In genomic region chr10:30763179-30763770, GRCm38 (mm10) we compare ENCODE assay signal across 9 mouse cellular contexts. TPM values are rescaled to one million over a fixed set of nuclear protein-coding genes. Genes with fewer than 3 reads are reported as not detected.
DNase-seq lines count a peak whose midpoint lies in the region; ATAC-seq and TF ChIP-seq lines count a peak whose summit lies in the region.
"Had no signal": no experiment of that assay in that cellular context is flagged by ENCODE, and none has a peak within 500 bp of the region (broad histone marks: within the 10 kb centered on the region; RNA-seq: fewer than 3 reads in every experiment).

No protein-coding gene starts in this region.

- 0 out of 2 replicates have a peak, but pooled peaks have one; percentile 10 for ATAC-seq in embryonic facial prominence, embryonic 12.5 days (ENCODE audit: insufficient number of reproducible peaks, insufficient read depth, low FRiP score, low TSS enrichment)
- peak; percentile 98 for ATAC-seq in common myeloid progenitor, adult 5-6 weeks (replicated peaks; ENCODE audit: low read depth, poor library complexity, severe bottlenecking)
- ATAC-seq in megakaryocyte progenitor cell, adult 5-6 weeks (replicated peaks; ENCODE audit: poor library complexity), result peak; percentile 100
- ATAC-seq in granulocyte monocyte progenitor cell, adult 5-6 weeks (replicated peaks; ENCODE audit: poor library complexity, severe bottlenecking), result no peak

- no peak overlapping the region for H3K9ac ChIP-seq in embryonic facial prominence, embryonic 12.5 days

- H3K27ac ChIP-seq in embryonic facial prominence, embryonic 12.5 days, result no peak overlapping the region
- no peak overlapping the region for H3K27ac ChIP-seq in embryonic facial prominence, embryonic 10.5 days (replicated peaks)
- peak overlapping the region; percentile 80 for H3K27ac ChIP-seq in kidney, adult 2 months (ENCODE audit: insufficient read depth, low read depth, low read length)

- no peaks in the 10 kb centered on the region for H3K4me1 ChIP-seq in embryonic facial prominence, embryonic 12.5 days
- no peaks in the 10 kb centered on the region for H3K4me1 ChIP-seq in embryonic facial prominence, embryonic 10.5 days
- peaks cover 27% of the 10 kb centered on the region for H3K4me1 ChIP-seq in kidney, adult 2 months (ENCODE audit: control insufficient read depth, insufficient read depth, low read length)

- H3K27me3 ChIP-seq in embryonic facial prominence, embryonic 12.5 days, result no peaks in the 10 kb centered on the region
- no peaks in the 10 kb centered on the region for H3K27me3 ChIP-seq in embryonic facial prominence, embryonic 10.5 days (replicated peaks; ENCODE audit: low read depth, poor library complexity, severe bottlenecking)
- no peaks in the 10 kb centered on the region for H3K27me3 ChIP-seq in kidney, adult 2 months (replicated peaks; ENCODE audit: control insufficient read depth, insufficient read depth, low read length)

- peaks cover 3% of the 10 kb centered on the region; the same call in 1 of the 2 replicates for H3K9me3 ChIP-seq in embryonic facial prominence, embryonic 12.5 days
- peaks cover 4% of the 10 kb centered on the region; the same call in 1 of the 2 replicates for H3K9me3 ChIP-seq in embryonic facial prominence, embryonic 10.5 days

- H3K4me3 ChIP-seq in embryonic facial prominence, embryonic 12.5 days, result no peak overlapping the region
- no peak overlapping the region for H3K4me3 ChIP-seq in embryonic facial prominence, embryonic 10.5 days
- no peak overlapping the region for H3K4me3 ChIP-seq in kidney, adult 2 months (ENCODE audit: insufficient read depth, low read depth, low read length)

- no peak overlapping the region for H3K4me2 ChIP-seq in embryonic facial prominence, embryonic 12.5 days (replicated peaks)

- no peak for TF ChIP-seq CTCF in kidney, adult 2 months (conservative IDR thresholded peaks at IDR 0.05; ENCODE audit: insufficient read depth, insufficient read length, low read depth, low read length)

- WGBS in embryonic facial prominence, embryonic 12.5 days, result 77% methylated on average over 8 of the region's 8 CpGs
- WGBS in embryonic facial prominence, embryonic 10.5 days, result 82% methylated on average over 8 of the region's 8 CpGs
- 42% methylated on average over 8 of the region's 8 CpGs for WGBS in kidney, adult 2 months

- DNase-seq in embryonic facial prominence, embryonic 10.5 days (ENCODE audit: low spot score), result no peak
- no peak for DNase-seq in kidney, adult 2 months
- no peak for DNase-seq in kidney, adult 18-20 months
- no peak for DNase-seq in gastrocnemius, postnatal 4 days (ENCODE audit: low spot score in 2 of 2)
- DNase-seq: gastrocnemius, postnatal 36 days had no signal

- TF ChIP-seq POLR2A in kidney, adult 2 months (IDR thresholded peaks at IDR 0.05; ENCODE audit: low read depth, low read length), result no peak

- no peaks in the 10 kb centered on the region for H3K36me3 ChIP-seq in embryonic facial prominence, embryonic 12.5 days
- peaks cover 4% of the 10 kb centered on the region; the same call in 1 of the 2 replicates for H3K36me3 ChIP-seq in embryonic facial prominence, embryonic 10.5 days (replicated peaks)
- H3K36me3 ChIP-seq in kidney, adult 2 months (ENCODE audit: control insufficient read depth, insufficient read depth, low read length), result peaks cover 3% of the 10 kb centered on the region

RNA-seq across cellular contexts. Expression of gene Ncoa7, which starts 39.9 kb away (rescaled TPM):
- 12.0 and 14.6 TPM in 2 replicates for polyA plus RNA-seq in embryonic facial prominence, embryonic 12.5 days (2016; fragmentation: Nextera tagmentation; extraction: Ambion mirVana)
- polyA plus RNA-seq in embryonic facial prominence, embryonic 10.5 days (2016; fragmentation: Nextera tagmentation; extraction: Ambion mirVana), result 7.6 and 8.8 TPM in 2 replicates
- polyA plus RNA-seq in kidney, adult 2 months (2012; rRNA removed), result 14.4 and 18.6 TPM in 2 replicates
- total RNA-seq in common myeloid progenitor, adult 5-6 weeks (2017), result 28.8 and 45.0 TPM in 2 replicates
- 23.0 and 28.1 TPM in 2 replicates for total RNA-seq in megakaryocyte progenitor cell, adult 5-6 weeks (2015)
- total RNA-seq in megakaryocyte progenitor cell, adult 5-6 weeks (2017), result 16.0 and 21.2 TPM in 2 replicates
- 13.6 and 20.2 TPM in 2 replicates for total RNA-seq in granulocyte monocyte progenitor cell, adult 5-6 weeks (2014; fragmentation: Nextera tagmentation)
- total RNA-seq in granulocyte monocyte progenitor cell, adult 5-6 weeks (2017), result 14.8 and 17.5 TPM in 2 replicates
- total RNA-seq in gastrocnemius, postnatal 4 days (2021), result 10 to 100 TPM; 11.5 to 15.0 TPM
